Mouse (Mus musculus) lung, adult 2 months (tissue): ENCODE data around the gene Ppil6.

Experiments used
- CTCF ChIP-seq: fragments of 200-500 bp; IDR thresholded peaks from 2 replicates; pipeline ENCODE4 v1.5.1; 2011; ENCODE audit warnings: mild to moderate bottlenecking, low read length, control low read depth; ENCODE audit not compliant: insufficient read depth
- POLR2A ChIP-seq: fragments of 200-500 bp; IDR thresholded peaks from 2 replicates; pipeline ENCODE4 v1.6.1; 2011; ENCODE audit warnings: low read depth, mild to moderate bottlenecking, control low read depth, low read length, borderline replicate concordance; ENCODE audit errors: extremely low read depth

DNA sequence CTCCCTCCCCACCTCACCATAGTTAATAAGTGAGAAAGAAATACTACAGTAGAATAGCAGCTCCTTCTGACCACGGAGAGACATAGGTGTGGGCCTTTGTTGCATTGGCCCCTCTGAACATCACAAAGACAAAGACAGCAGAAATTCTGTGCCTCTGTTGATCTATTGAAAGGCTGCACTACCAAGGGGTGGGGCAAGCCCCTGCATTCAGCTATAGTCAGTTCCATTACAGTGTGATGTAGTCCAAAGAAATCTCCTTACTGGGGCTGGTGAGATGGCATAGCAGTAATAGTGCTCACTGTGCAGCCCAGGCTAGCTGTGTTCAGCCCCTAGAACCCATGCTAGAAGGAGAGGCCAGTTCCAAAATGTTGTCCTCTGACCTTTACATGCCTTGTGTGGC is 14.8 kb downstream of the Ppil6 start:
- no peak for TF ChIP-seq CTCF
- TF ChIP-seq POLR2A, result no peak
